Mouse (Mus musculus): ENCODE measurements around the gene Ficd. TPM values are rescaled to one million over a fixed set of nuclear protein-coding genes. Genes with fewer than 3 reads are reported as not detected.
A peak's percentile ranks its signal among the peaks of the same experiment; 100 is the strongest.
"Not testable (repeated sequence)": the region's sequence is repeated elsewhere in the genome, so short reads cannot be mapped to it uniquely, and the experiment has no call there.

Gene Ficd
- total RNA-seq, 1 experiment from 2014 or later = 0.50 TPM

GRCm38 (mm10) chr5:113771213-113772162 lies 35.9 kb downstream of the Ficd start:
- ATAC-seq (replicated peaks; ENCODE audit: low read depth, poor library complexity, severe bottlenecking) = peak; percentile 71

- ATAC-seq (replicated peaks; ENCODE audit: low read depth, poor library complexity, severe bottlenecking) = peak; percentile 66
Measured at GRCm38 (mm10) chr5:113772450-113772895, 36.9 kb downstream of the Ficd start, which contains the start of the genes Sart3 and Iscu. Gene Sart3, minus strand, starts transcription at chr5:113772510. Gene Iscu, plus strand, starts transcription at chr5:113772748.

- no peak for ATAC-seq (replicated peaks; ENCODE audit: low read depth, poor library complexity, severe bottlenecking)
Measured at GRCm38 (mm10) chr5:113772905-113773519, 37.4 kb downstream of the Ficd start.

- peak; percentile 56 for ATAC-seq (replicated peaks; ENCODE audit: low read depth, poor library complexity, severe bottlenecking)
Measured at GRCm38 (mm10) chr5:113773664-113774063, 38.1 kb downstream of the Ficd start.

- ATAC-seq (replicated peaks; ENCODE audit: low read depth, poor library complexity, severe bottlenecking) = no peak
Measured at GRCm38 (mm10) chr5:113775585-113775984, 40.0 kb downstream of the Ficd start.

- peak; percentile 20 for ATAC-seq (replicated peaks; ENCODE audit: low read depth, poor library complexity, severe bottlenecking)
Measured at GRCm38 (mm10) chr5:113776128-113776895, 40.7 kb downstream of the Ficd start.

- ATAC-seq (replicated peaks; ENCODE audit: low read depth, poor library complexity, severe bottlenecking) = peak; percentile 70
Measured at GRCm38 (mm10) chr5:113776896-113777226, 41.3 kb downstream of the Ficd start.

- ATAC-seq (replicated peaks; ENCODE audit: low read depth, poor library complexity, severe bottlenecking) = not testable (repeated sequence)
Measured at GRCm38 (mm10) chr5:113777728-113778127, 42.1 kb downstream of the Ficd start.

- no peak for ATAC-seq (replicated peaks; ENCODE audit: low read depth, poor library complexity, severe bottlenecking)
Measured at GRCm38 (mm10) chr5:113779569-113779968, 44.0 kb downstream of the Ficd start.

GRCm38 (mm10) chr5:113780082-113780752 lies 44.6 kb downstream of the Ficd start:
- ATAC-seq (replicated peaks; ENCODE audit: low read depth, poor library complexity, severe bottlenecking) = no peak

GRCm38 (mm10) chr5:113780763-113781162 lies 45.2 kb downstream of the Ficd start:
- no peak for ATAC-seq (replicated peaks; ENCODE audit: low read depth, poor library complexity, severe bottlenecking)

GRCm38 (mm10) chr5:113781254-113781653 lies 45.7 kb downstream of the Ficd start:
- ATAC-seq (replicated peaks; ENCODE audit: low read depth, poor library complexity, severe bottlenecking) = no peak

- ATAC-seq (replicated peaks; ENCODE audit: low read depth, poor library complexity, severe bottlenecking) = no peak
Measured at GRCm38 (mm10) chr5:113781875-113782274, 46.3 kb downstream of the Ficd start.

- no peak for ATAC-seq (replicated peaks; ENCODE audit: low read depth, poor library complexity, severe bottlenecking)
Measured at GRCm38 (mm10) chr5:113782624-113783023, 47.0 kb downstream of the Ficd start.

- no peak for ATAC-seq (replicated peaks; ENCODE audit: low read depth, poor library complexity, severe bottlenecking)
Measured at GRCm38 (mm10) chr5:113783581-113784001, 48.0 kb downstream of the Ficd start.

GRCm38 (mm10) chr5:113784104-113784503 lies 48.5 kb downstream of the Ficd start:
- not testable (repeated sequence) for ATAC-seq (replicated peaks; ENCODE audit: low read depth, poor library complexity, severe bottlenecking)

- ATAC-seq (replicated peaks; ENCODE audit: low read depth, poor library complexity, severe bottlenecking) = peak; percentile 88
Measured at GRCm38 (mm10) chr5:113786985-113787384, 51.4 kb downstream of the Ficd start.

GRCm38 (mm10) chr5:113788645-113789044 lies 53.0 kb downstream of the Ficd start:
- ATAC-seq (replicated peaks; ENCODE audit: low read depth, poor library complexity, severe bottlenecking) = no peak

- no peak for ATAC-seq (replicated peaks; ENCODE audit: low read depth, poor library complexity, severe bottlenecking)
Measured at GRCm38 (mm10) chr5:113789075-113789788, 53.6 kb downstream of the Ficd start.

Measured in common myeloid progenitor, adult 5-6 weeks (primary cell).